Mouse (Mus musculus): ENCODE data around the gene Rec8. TPM values are rescaled to one million over a fixed set of nuclear protein-coding genes. Genes with fewer than 3 reads are reported as not detected.
A peak's percentile ranks its signal among the peaks of the same experiment; 100 is the strongest.

Rec8 gene
- polyA plus RNA-seq, 1 experiment from 2014 or later, result 2.6 TPM

GRCm38 (mm10) chr14:55579511-55580496 lies 38.0 kb upstream of the Rec8 start:
- no peak overlapping the region for H3K9ac ChIP-seq (replicated peaks; ENCODE audit: low read length)
- no peak overlapping the region for H3K4me3 ChIP-seq (replicated peaks; ENCODE audit: low read depth, low read length)
- no peak for ATAC-seq (ENCODE audit: low FRiP score, low TSS enrichment)
- H3K4me1 ChIP-seq (ENCODE audit: control insufficient read depth, insufficient read depth, low read length), result peaks cover 13% of the 10 kb centered on the region
- no peak for DNase-seq
- H3K27ac ChIP-seq (replicated peaks; ENCODE audit: low read depth, low read length), result no peak overlapping the region
- peaks cover 23% of the 10 kb centered on the region for H3K36me3 ChIP-seq (ENCODE audit: control insufficient read depth, insufficient read depth, low read length)
- H3K27me3 ChIP-seq (ENCODE audit: control insufficient read depth, insufficient read depth, low read length), result no peaks in the 10 kb centered on the region
- no peak overlapping the region for H3K4me2 ChIP-seq (ENCODE audit: low read length)
- 84% methylated on average over 23 of the region's 23 CpGs for WGBS
- no peaks in the 10 kb centered on the region; the same call in 1 of the 2 replicates for H3K9me3 ChIP-seq (ENCODE audit: control insufficient read depth, low read length)

- Histone ChIP-seq H3K4me1 (ENCODE audit: control insufficient read depth, insufficient read depth, low read length) (peaks cover 13% of the 10 kb centered on the region), H3K9ac (replicated peaks; ENCODE audit: low read length) (no peak overlapping the region), H3K4me2 (ENCODE audit: low read length) (no peak overlapping the region), H3K27me3 (ENCODE audit: control insufficient read depth, insufficient read depth, low read length) (no peaks in the 10 kb centered on the region), H3K9me3 (ENCODE audit: control insufficient read depth, low read length) (no peaks in the 10 kb centered on the region; the same call in 1 of the 2 replicates), H3K27ac (replicated peaks; ENCODE audit: low read depth, low read length) (no peak overlapping the region), H3K36me3 (ENCODE audit: control insufficient read depth, insufficient read depth, low read length) (peaks cover 23% of the 10 kb centered on the region), H3K4me3 (replicated peaks; ENCODE audit: low read depth, low read length) (no peak overlapping the region)
- ATAC-seq (ENCODE audit: low FRiP score, low TSS enrichment) (no peak), DNase-seq (no peak)
- WGBS, result 97% methylated on average over 16 of the region's 16 CpGs
These were observed 37.1 kb upstream of the Rec8 start for GRCm38 (mm10) chr14:55580731-55581130.

GRCm38 (mm10) chr14:55581981-55582681 lies 35.7 kb upstream of the Rec8 start:
- Histone ChIP-seq H3K9me3 (ENCODE audit: control insufficient read depth, low read length) (no peaks in the 10 kb centered on the region; the same call in 1 of the 2 replicates), H3K9ac (replicated peaks; ENCODE audit: low read length) (no peak overlapping the region; the same call in 1 of the 2 replicates), H3K4me2 (ENCODE audit: low read length) (no peak overlapping the region), H3K27ac (replicated peaks; ENCODE audit: low read depth, low read length) (no peak overlapping the region), H3K4me1 (ENCODE audit: control insufficient read depth, insufficient read depth, low read length) (peaks cover 13% of the 10 kb centered on the region), H3K27me3 (ENCODE audit: control insufficient read depth, insufficient read depth, low read length) (no peaks in the 10 kb centered on the region), H3K4me3 (replicated peaks; ENCODE audit: low read depth, low read length) (no peak overlapping the region), H3K36me3 (ENCODE audit: control insufficient read depth, insufficient read depth, low read length) (peaks cover 26% of the 10 kb centered on the region)
- DNase-seq (no peak), ATAC-seq (ENCODE audit: low FRiP score, low TSS enrichment) (no peak)
- WGBS, result 70% methylated on average over 9 of the region's 9 CpGs

- ATAC-seq (ENCODE audit: low FRiP score, low TSS enrichment), result no peak
- 44% methylated on average over 5 of the region's 5 CpGs for WGBS
- Histone ChIP-seq H3K27me3 (ENCODE audit: control insufficient read depth, insufficient read depth, low read length) (no peaks in the 10 kb centered on the region), H3K9me3 (ENCODE audit: control insufficient read depth, low read length) (no peaks in the 10 kb centered on the region; the same call in 1 of the 2 replicates), H3K4me1 (ENCODE audit: control insufficient read depth, insufficient read depth, low read length) (no peaks in the 10 kb centered on the region), H3K4me3 (replicated peaks; ENCODE audit: low read depth, low read length) (peak overlapping the region; percentile 41), H3K27ac (replicated peaks; ENCODE audit: low read depth, low read length) (no peak overlapping the region), H3K9ac (replicated peaks; ENCODE audit: low read length) (peak overlapping the region; percentile 68; the same call in 1 of the 2 replicates), H3K4me2 (ENCODE audit: low read length) (peak overlapping the region; percentile 68), H3K36me3 (ENCODE audit: control insufficient read depth, insufficient read depth, low read length) (peaks cover 30% of the 10 kb centered on the region)
- DNase-seq, result no peak
These were observed 33.5 kb upstream of the Rec8 start for GRCm38 (mm10) chr14:55584303-55584701.

GRCm38 (mm10) chr14:55584702-55585565 lies 32.9 kb upstream of the Rec8 start, which contains the start of gene Emc9:
Gene Emc9, minus strand, starts transcription at chr14:55585302.
- Histone ChIP-seq H3K27ac (replicated peaks; ENCODE audit: low read depth, low read length) (peak within 1 kb of the TSS; percentile 37; the same call in 1 of the 2 replicates), H3K36me3 (ENCODE audit: control insufficient read depth, insufficient read depth, low read length) (peaks cover 26% of the 10 kb centered on the region), H3K9me3 (ENCODE audit: control insufficient read depth, low read length) (no peaks in the 10 kb centered on the region; the same call in 1 of the 2 replicates), H3K4me2 (ENCODE audit: low read length) (peak within 1 kb of the TSS; percentile 68), H3K9ac (replicated peaks; ENCODE audit: low read length) (peak within 1 kb of the TSS; percentile 68), H3K27me3 (ENCODE audit: control insufficient read depth, insufficient read depth, low read length) (no peaks in the 10 kb centered on the region), H3K4me3 (replicated peaks; ENCODE audit: low read depth, low read length) (peak within 1 kb of the TSS; percentile 41), H3K4me1 (ENCODE audit: control insufficient read depth, insufficient read depth, low read length) (0 out of 2 replicates have a peak, but pooled peaks cover under 1% of the 10 kb centered on the region)
- DNase-seq, result peak; percentile 45
- ATAC-seq (ENCODE audit: low FRiP score, low TSS enrichment), result peak; percentile 70
- WGBS, result 3% methylated on average over 43 of the region's 43 CpGs

GRCm38 (mm10) chr14:55585566-55585960 lies 32.3 kb upstream of the Rec8 start:
- Histone ChIP-seq H3K4me3 (replicated peaks; ENCODE audit: low read depth, low read length) (no peak overlapping the region), H3K4me1 (ENCODE audit: control insufficient read depth, insufficient read depth, low read length) (peaks cover 6% of the 10 kb centered on the region), H3K27me3 (ENCODE audit: control insufficient read depth, insufficient read depth, low read length) (no peaks in the 10 kb centered on the region), H3K9ac (replicated peaks; ENCODE audit: low read length) (no peak overlapping the region), H3K4me2 (ENCODE audit: low read length) (peak overlapping the region; percentile 68), H3K36me3 (ENCODE audit: control insufficient read depth, insufficient read depth, low read length) (peaks cover 21% of the 10 kb centered on the region), H3K27ac (replicated peaks; ENCODE audit: low read depth, low read length) (no peak overlapping the region), H3K9me3 (ENCODE audit: control insufficient read depth, low read length) (no peaks in the 10 kb centered on the region; the same call in 1 of the 2 replicates)
- ATAC-seq (ENCODE audit: low FRiP score, low TSS enrichment) (no peak), DNase-seq (no peak)
- WGBS, result 68% methylated on average over 6 of the region's 6 CpGs

- DNase-seq (no peak), ATAC-seq (ENCODE audit: low FRiP score, low TSS enrichment) (no peak)
- Histone ChIP-seq H3K27ac (replicated peaks; ENCODE audit: low read depth, low read length) (no peak overlapping the region), H3K27me3 (ENCODE audit: control insufficient read depth, insufficient read depth, low read length) (no peaks in the 10 kb centered on the region), H3K4me1 (ENCODE audit: control insufficient read depth, insufficient read depth, low read length) (peaks cover 6% of the 10 kb centered on the region), H3K4me2 (ENCODE audit: low read length) (no peak overlapping the region), H3K36me3 (ENCODE audit: control insufficient read depth, insufficient read depth, low read length) (peaks cover 15% of the 10 kb centered on the region), H3K9me3 (ENCODE audit: control insufficient read depth, low read length) (no peaks in the 10 kb centered on the region; the same call in 1 of the 2 replicates), H3K9ac (replicated peaks; ENCODE audit: low read length) (no peak overlapping the region), H3K4me3 (replicated peaks; ENCODE audit: low read depth, low read length) (no peak overlapping the region)
- 94% methylated on average over 2 of the region's 2 CpGs for WGBS
These were observed 31.7 kb upstream of the Rec8 start for GRCm38 (mm10) chr14:55586149-55586548.

- Histone ChIP-seq H3K4me3 (replicated peaks; ENCODE audit: low read depth, low read length) (no peak overlapping the region), H3K36me3 (ENCODE audit: control insufficient read depth, insufficient read depth, low read length) (peaks cover 11% of the 10 kb centered on the region), H3K4me1 (ENCODE audit: control insufficient read depth, insufficient read depth, low read length) (peaks cover 18% of the 10 kb centered on the region), H3K9ac (replicated peaks; ENCODE audit: low read length) (no peak overlapping the region), H3K27me3 (ENCODE audit: control insufficient read depth, insufficient read depth, low read length) (no peaks in the 10 kb centered on the region), H3K27ac (replicated peaks; ENCODE audit: low read depth, low read length) (no peak overlapping the region), H3K9me3 (ENCODE audit: control insufficient read depth, low read length) (no peaks in the 10 kb centered on the region), H3K4me2 (ENCODE audit: low read length) (no peak overlapping the region)
- DNase-seq (no peak), ATAC-seq (ENCODE audit: low FRiP score, low TSS enrichment) (no peak)
- WGBS, result 97% methylated on average over 5 of the region's 5 CpGs
These were observed 28.6 kb upstream of the Rec8 start for GRCm38 (mm10) chr14:55589271-55589670.
